Mouse (Mus musculus) E14TG2a.4 (cell line): ENCODE measurements at regions not wholly inside any gene's neighbourhood (a gene's known extent, or its start where the extent isn't known, plus 50 kb on each side); places are given as distances from the start of the nearest gene placed in this dataset.

Source experiments
- CTCF ChIP-seq: conservative IDR thresholded peaks from 2 replicates; pipeline ENCODE4 v1.5.1; 2014; ENCODE audit warnings: low read length
- POU5F1 ChIP-seq: IDR thresholded peaks from 2 replicates; pipeline ENCODE4 v1.6.1; 2014; ENCODE audit warnings: low read length, borderline replicate concordance

DNA sequence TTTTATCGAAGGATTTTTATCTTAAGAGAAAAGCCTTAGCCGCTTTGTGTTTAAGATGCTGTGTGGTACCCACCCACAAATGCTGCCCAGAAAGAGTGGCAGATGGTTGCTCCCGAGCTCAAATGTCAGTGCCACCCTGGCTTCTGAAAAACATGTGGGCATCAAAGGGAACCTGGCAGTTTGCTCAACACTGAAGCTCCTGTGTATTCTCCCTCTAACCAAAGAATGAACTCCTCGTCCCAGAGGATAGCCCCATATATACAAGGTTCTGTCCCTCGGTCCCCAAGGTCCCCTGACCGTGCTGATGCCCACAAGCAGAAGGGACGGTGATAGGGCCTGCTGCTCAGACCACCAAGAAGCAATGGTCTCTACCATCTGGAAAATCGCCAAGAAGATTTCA lies 76.9 kb upstream of the Fzd7 start:
- TF ChIP-seq CTCF (no peak), POU5F1 (no peak)
